ENCODE assay signal across 8 mouse cellular contexts in the genomic region with DNA sequence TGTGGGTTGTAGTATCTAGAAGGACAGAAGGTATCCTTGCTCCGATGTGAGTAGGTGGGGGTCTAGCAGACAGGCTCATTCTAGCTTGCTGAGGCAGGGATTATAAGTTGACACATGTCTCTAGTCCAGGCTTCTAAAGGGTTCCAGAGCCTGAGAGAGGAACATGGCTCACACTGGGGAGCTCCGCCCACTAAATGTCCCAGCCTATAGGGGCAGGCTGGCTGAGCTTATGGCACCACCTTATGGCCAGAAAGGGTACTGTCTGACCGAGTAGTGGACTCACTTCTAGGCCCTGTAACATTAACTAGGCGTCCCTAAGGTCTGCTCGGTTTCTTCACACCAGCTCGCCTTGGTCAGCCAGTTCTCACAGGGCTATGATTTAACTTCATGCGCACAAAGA. TPM values are rescaled to one million over a fixed set of nuclear protein-coding genes. Genes with fewer than 3 reads are reported as not detected.
DNase-seq lines count a peak whose midpoint lies in the region; ATAC-seq and TF ChIP-seq lines count a peak whose summit lies in the region.

No protein-coding gene starts in this region.

- no peaks in the 10 kb centered on the region for H3K9me3 ChIP-seq in midbrain, embryonic 10.5 days (replicated peaks)
- no peaks in the 10 kb centered on the region for H3K9me3 ChIP-seq in midbrain, embryonic 13.5 days
- H3K9me3 ChIP-seq in limb, embryonic 14.5 days (ENCODE audit: control insufficient read depth, low read length) = no peaks in the 10 kb centered on the region

- peaks cover 44% of the 10 kb centered on the region for H3K27me3 ChIP-seq in midbrain, embryonic 10.5 days (ENCODE audit: low read depth, poor library complexity, severe bottlenecking)
- peaks cover 36% of the 10 kb centered on the region for H3K27me3 ChIP-seq in midbrain, embryonic 13.5 days
- H3K27me3 ChIP-seq in limb, embryonic 14.5 days (ENCODE audit: control insufficient read depth, insufficient read depth, low read length) = peaks cover 40% of the 10 kb centered on the region

- no peak for TF ChIP-seq POLR2A in limb, embryonic 14.5 days (IDR thresholded peaks at IDR 0.05; ENCODE audit: borderline replicate concordance, extremely low read depth, insufficient read depth, insufficient read length)

- H3K27ac ChIP-seq in midbrain, embryonic 10.5 days (replicated peaks) = no peak overlapping the region
- H3K27ac ChIP-seq in midbrain, embryonic 13.5 days = no peak overlapping the region
- H3K27ac ChIP-seq in limb, embryonic 14.5 days (replicated peaks; ENCODE audit: low read depth, low read length) = no peak overlapping the region

- H3K4me3 ChIP-seq in midbrain, embryonic 10.5 days = no peak overlapping the region
- H3K4me3 ChIP-seq in midbrain, embryonic 13.5 days (replicated peaks) = no peak overlapping the region
- H3K4me3 ChIP-seq in limb, embryonic 14.5 days (replicated peaks; ENCODE audit: low read length) = no peak overlapping the region

- peaks cover 34% of the 10 kb centered on the region for H3K4me1 ChIP-seq in midbrain, embryonic 10.5 days
- peaks cover 22% of the 10 kb centered on the region for H3K4me1 ChIP-seq in midbrain, embryonic 13.5 days (replicated peaks)
- H3K4me1 ChIP-seq in limb, embryonic 14.5 days (ENCODE audit: control insufficient read depth, insufficient read depth, low read length) = peaks cover 10% of the 10 kb centered on the region; the same call in 1 of the 2 replicates

- H3K4me2 ChIP-seq in midbrain, embryonic 13.5 days (replicated peaks) = no peak overlapping the region
- H3K4me2 ChIP-seq in limb, embryonic 14.5 days (replicated peaks; ENCODE audit: low read depth, low read length, severe bottlenecking) = no peak overlapping the region

- no peaks in the 10 kb centered on the region for H3K36me3 ChIP-seq in midbrain, embryonic 10.5 days
- H3K36me3 ChIP-seq in midbrain, embryonic 13.5 days = no peaks in the 10 kb centered on the region
- no peaks in the 10 kb centered on the region for H3K36me3 ChIP-seq in limb, embryonic 14.5 days (ENCODE audit: control insufficient read depth, insufficient read depth, low read length)

- peak; percentile 46 for DNase-seq in CD4-positive, CD25-positive, alpha-beta regulatory T cell, adult 2 months (ENCODE audit: low read depth, low spot score)
- DNase-seq in midbrain, embryonic 10.5 days (ENCODE audit: low spot score) = peak; percentile 59
- peak; percentile 21 for DNase-seq in limb, embryonic 14.5 days (ENCODE audit: low spot score)
- peak; percentile 62 for DNase-seq in retina, postnatal 1 day
- DNase-seq in cerebellum, adult 9-11 months = no peak

- 72% methylated on average over 7 of the region's 7 CpGs for WGBS in midbrain, embryonic 10.5 days
- 64% methylated on average over 7 of the region's 7 CpGs for WGBS in midbrain, embryonic 13.5 days
- 57% methylated on average over 7 of the region's 7 CpGs for WGBS in limb, embryonic 14.5 days

- no peak for ATAC-seq in CD4-positive, CD25-positive, alpha-beta regulatory T cell, adult 4 months
- ATAC-seq in midbrain, embryonic 13.5 days = no peak
- ATAC-seq in common myeloid progenitor, adult 5-6 weeks (replicated peaks; ENCODE audit: low read depth, poor library complexity, severe bottlenecking) = peak; percentile 89
- ATAC-seq in limb, embryonic 14.5 days (ENCODE audit: low FRiP score, low read depth) = no peak

- no peak overlapping the region for H3K9ac ChIP-seq in midbrain, embryonic 13.5 days (replicated peaks)
- no peak overlapping the region for H3K9ac ChIP-seq in limb, embryonic 14.5 days (ENCODE audit: low read depth, low read length, severe bottlenecking)

RNA-seq across cellular contexts. Expression of a gene that starts 3.6 kb away (rescaled TPM):
- polyA plus RNA-seq in CD4-positive, CD25-positive, alpha-beta regulatory T cell, adult 4 months (2017; shearing (Covaris generic)) = 1 to 10 TPM in 1 of 2 experiments, under 1 TPM in 1; 0.16 to 1.7 TPM
- 0.84 and 2.0 TPM in 2 replicates for polyA plus RNA-seq in midbrain, embryonic 10.5 days (2016; fragmentation: Nextera tagmentation; extraction: Ambion mirVana)
- 0.53 and 0.71 TPM in 2 replicates for polyA plus RNA-seq in midbrain, embryonic 13.5 days (2015; fragmentation: Nextera tagmentation; extraction: Ambion mirVana)
- 0.10 and 0.37 TPM in 2 replicates for total RNA-seq in common myeloid progenitor, adult 5-6 weeks (2017)
- 4.1 and 4.6 TPM in 2 replicates for polyA plus RNA-seq in limb, embryonic 14.5 days (2012; rRNA removed)
- polyA plus RNA-seq in limb, embryonic 14.5 days (2014; fragmentation: Nextera tagmentation; extraction: Ambion mirVana) = 1.7 and 1.8 TPM in 2 replicates
